Comparison of ENCODE assay signal across 9 mouse cellular contexts in genomic region chr8:108707576-108708281, GRCm38 (mm10).
DNase-seq lines count a peak whose midpoint lies in the region; ATAC-seq lines count a peak whose summit lies in the region.
"Had no signal": no experiment of that assay in that cellular context is flagged by ENCODE, and none has a peak within 500 bp of the region (broad histone marks: within the 10 kb centered on the region; RNA-seq: fewer than 3 reads in every experiment).

No protein-coding gene starts in this region.

- H3K27me3 ChIP-seq in forebrain, embryonic 16.5 days (replicated peaks; ENCODE audit: control insufficient read depth, insufficient read depth, low read length), result peaks cover 6% of the 10 kb centered on the region; the same call in 1 of the 2 replicates
- H3K27me3 ChIP-seq in liver, embryonic 13.5 days, result peaks cover 83% of the 10 kb centered on the region

- intact Hi-C loops in heart, postnatal 14 days (cut with DNase I), result no loop called here

- H3K27ac ChIP-seq in forebrain, embryonic 16.5 days (ENCODE audit: low read length), result no peak overlapping the region; the same call in 1 of the 2 replicates
- peak overlapping the region; percentile 50; the same call in 1 of the 2 replicates for H3K27ac ChIP-seq in liver, embryonic 13.5 days
- H3K27ac ChIP-seq: macrophage had no signal

- no peak for ATAC-seq in forebrain, embryonic 16.5 days
- ATAC-seq in liver, embryonic 13.5 days (ENCODE audit: low read depth), result no peak
- no peak for ATAC-seq in erythroblast, adult 5-6 weeks (replicated peaks; ENCODE audit: low FRiP score, poor library complexity, severe bottlenecking)

- H3K9me3 ChIP-seq in forebrain, embryonic 16.5 days (ENCODE audit: control insufficient read depth, low read length), result no peaks in the 10 kb centered on the region
- H3K9me3 ChIP-seq in liver, embryonic 13.5 days (replicated peaks), result no peaks in the 10 kb centered on the region

- H3K4me2 ChIP-seq in forebrain, embryonic 16.5 days (ENCODE audit: low read length), result peak overlapping the region; percentile 35
- H3K4me2 ChIP-seq in liver, embryonic 13.5 days, result peak overlapping the region; percentile 31; the same call in 1 of the 2 replicates

- H3K36me3 ChIP-seq in forebrain, embryonic 16.5 days (ENCODE audit: control insufficient read depth, insufficient read depth), result no peaks in the 10 kb centered on the region
- no peaks in the 10 kb centered on the region for H3K36me3 ChIP-seq in liver, embryonic 13.5 days

- DNase-seq in 3134 (ENCODE audit: extremely low read depth, insufficient read length, low spot score), result peak; percentile 27
- DNase-seq in 3T3-L1 (ENCODE audit: low read depth, low spot score), result peak; percentile 71
- no peak for DNase-seq in liver, embryonic 13.5 days
- DNase-seq in frontal cortex, adult 2 months (ENCODE audit: extremely low spot score in 1 of 2, low spot score in 1 of 2), result no peak
- DNase-seq in cerebellum, postnatal 10 days, result no peak
- DNase-seq in heart, postnatal 14 days, result no peak

- H3K4me3 ChIP-seq in forebrain, embryonic 16.5 days (replicated peaks; ENCODE audit: low read length), result peak overlapping the region; percentile 15
- no peak overlapping the region for H3K4me3 ChIP-seq in liver, embryonic 13.5 days (replicated peaks)

- WGBS in forebrain, embryonic 16.5 days, result 18% methylated on average over 5 of the region's 5 CpGs
- WGBS in liver, embryonic 13.5 days (ENCODE audit: insufficient replicate concordance), result 12% methylated on average over 5 of the region's 5 CpGs

- peaks cover 35% of the 10 kb centered on the region for H3K4me1 ChIP-seq in forebrain, embryonic 16.5 days (replicated peaks; ENCODE audit: control insufficient read depth, insufficient read depth, low read length)
- peaks cover 38% of the 10 kb centered on the region for H3K4me1 ChIP-seq in liver, embryonic 13.5 days (replicated peaks)

- no peak overlapping the region; the same call in 1 of the 2 replicates for H3K9ac ChIP-seq in forebrain, embryonic 16.5 days (replicated peaks; ENCODE audit: low read depth, low read length)
- H3K9ac ChIP-seq in liver, embryonic 13.5 days, result no peak overlapping the region

Comparison
In these comparisons a context has a peak if more than half of its experiments do, and no peak if none do; other contexts are left out.
1. DNase-seq: peak in 3134 (single experiment) and 3T3-L1 (single experiment); none in liver, embryonic 13.5 days (single experiment), frontal cortex, adult 2 months (0 of 2), cerebellum, postnatal 10 days (0 of 2) and heart, postnatal 14 days (0 of 2).